Mouse (Mus musculus): Measurements from ENCODE around the gene Fat4.

Gene Fat4

DNA sequence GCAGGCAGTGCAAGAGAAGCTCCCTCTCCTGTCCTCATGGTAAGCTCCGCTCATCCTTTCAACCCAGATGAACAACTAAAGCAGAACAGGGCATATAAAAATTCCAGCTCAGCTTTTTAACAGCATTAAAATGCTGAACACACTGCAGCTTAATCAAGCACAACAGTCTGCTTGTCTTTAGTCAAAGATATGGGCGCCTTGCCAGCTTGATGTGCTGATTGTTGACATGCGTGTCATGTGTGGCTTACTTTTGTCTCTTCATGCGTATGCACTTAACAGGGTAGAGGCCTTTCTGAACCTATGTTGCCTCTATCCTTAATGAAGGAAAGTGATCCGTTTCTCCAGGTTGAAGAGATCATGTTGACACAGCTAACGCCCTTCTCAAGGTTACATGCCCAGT is 75.6 kb downstream of the Fat4 start:
- DNase-seq (ENCODE audit: low spot score in 2 of 2): no peak

DNA sequence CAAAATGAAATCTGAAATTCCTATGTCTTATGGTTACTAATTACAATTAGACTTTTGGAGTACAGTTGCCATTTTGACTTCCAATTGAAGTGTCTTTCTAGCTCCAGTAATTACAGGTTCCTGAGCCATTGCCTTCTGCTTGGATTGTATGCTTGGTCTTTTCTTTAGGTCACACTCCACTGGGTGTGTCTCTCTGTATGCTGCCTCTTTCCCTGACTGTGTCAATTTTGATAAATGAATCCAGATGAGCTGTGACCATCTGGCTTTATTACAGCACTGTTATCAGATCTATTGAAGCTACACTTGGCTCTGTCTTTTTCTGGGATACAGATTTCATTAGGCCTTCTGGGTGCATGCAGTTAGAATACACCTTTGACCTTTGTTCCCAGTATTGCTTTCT is 80.7 kb downstream of the Fat4 start:
- no peak for DNase-seq (ENCODE audit: low spot score in 2 of 2)

DNA sequence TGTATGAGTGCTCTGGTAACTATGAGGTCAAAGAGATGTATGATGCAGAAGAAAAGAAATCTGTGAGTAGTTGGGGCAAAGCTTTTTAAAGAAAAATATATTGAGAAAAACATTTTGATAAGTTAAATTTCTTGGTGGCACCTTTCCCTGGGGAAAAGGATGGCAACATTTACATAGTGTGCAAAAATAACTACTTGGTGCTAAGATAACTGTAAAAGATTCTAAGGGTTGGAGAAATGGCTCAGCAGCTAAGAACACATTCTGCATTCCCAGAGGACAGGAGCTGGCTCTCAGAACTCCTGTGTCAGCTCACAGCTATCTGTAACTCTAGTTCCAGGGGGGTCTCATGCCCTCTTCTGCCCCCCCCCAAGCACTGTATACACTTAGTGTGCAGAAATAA is 99.6 kb downstream of the Fat4 start:
- no peak for DNase-seq (ENCODE audit: low spot score in 2 of 2)

DNA sequence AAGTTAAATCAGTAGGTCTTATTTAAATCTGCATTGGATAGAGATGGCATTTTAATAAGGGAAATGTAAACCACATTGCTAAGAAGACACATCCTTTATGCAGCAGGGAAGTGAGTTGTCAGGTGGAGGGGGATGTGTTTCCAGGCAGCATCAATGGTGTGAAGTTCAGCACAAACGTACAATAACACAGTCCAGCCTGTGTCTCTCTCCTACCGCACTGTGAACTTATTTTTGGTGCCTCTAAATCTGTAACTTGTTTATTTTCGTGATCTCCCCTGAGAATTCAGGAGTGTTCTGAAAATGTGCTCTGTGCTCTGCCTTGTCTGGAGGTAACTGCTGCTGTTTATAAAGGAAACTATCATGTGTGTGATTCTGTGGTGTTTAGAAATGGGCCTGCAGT is 102.4 kb downstream of the Fat4 start:
- DNase-seq (ENCODE audit: low spot score in 2 of 2): no peak

DNA sequence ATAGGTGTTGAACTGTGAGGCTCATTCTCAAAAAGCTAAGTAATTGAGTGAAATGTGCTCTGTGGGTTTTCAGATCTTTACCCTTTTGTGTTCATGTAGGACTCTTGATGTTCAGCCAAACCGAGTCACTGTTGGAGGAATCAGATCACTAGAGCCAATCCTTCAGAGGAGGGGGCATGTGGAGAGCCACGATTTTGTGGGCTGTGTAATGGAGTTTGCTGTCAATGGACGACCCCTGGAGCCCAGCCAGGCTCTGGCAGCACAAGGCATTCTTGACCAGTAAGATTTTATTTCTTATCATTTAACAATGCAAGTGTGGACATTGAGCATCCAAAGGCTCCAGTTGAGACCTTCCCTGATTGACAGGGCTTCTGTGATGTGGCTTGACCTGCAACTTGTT is 113.3 kb downstream of the Fat4 start:
- DNase-seq (ENCODE audit: low spot score in 2 of 2): no peak

DNA sequence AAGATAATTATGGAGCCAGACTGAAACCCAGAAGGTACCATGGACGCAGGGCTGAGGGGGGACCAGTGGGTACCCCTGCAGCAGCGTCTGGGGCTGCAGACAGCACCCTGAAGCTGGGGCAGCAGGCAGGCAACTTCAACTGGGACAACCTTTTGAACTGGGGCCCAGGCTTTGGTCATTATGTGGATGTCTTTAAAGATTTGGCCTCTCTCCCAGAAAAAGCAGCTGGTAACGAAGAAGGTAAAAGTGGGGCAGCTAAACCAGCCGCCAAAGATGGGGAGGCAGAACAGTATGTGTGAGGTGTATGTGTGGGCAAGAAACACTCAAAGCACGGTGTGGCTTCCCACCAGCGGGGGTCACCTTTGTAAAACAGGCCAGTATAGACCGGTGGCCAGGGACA is 123.8 kb downstream of the Fat4 start:
- peak in 1 of 2 experiments; percentile 56 for DNase-seq (ENCODE audit: low spot score in 2 of 2)

DNA sequence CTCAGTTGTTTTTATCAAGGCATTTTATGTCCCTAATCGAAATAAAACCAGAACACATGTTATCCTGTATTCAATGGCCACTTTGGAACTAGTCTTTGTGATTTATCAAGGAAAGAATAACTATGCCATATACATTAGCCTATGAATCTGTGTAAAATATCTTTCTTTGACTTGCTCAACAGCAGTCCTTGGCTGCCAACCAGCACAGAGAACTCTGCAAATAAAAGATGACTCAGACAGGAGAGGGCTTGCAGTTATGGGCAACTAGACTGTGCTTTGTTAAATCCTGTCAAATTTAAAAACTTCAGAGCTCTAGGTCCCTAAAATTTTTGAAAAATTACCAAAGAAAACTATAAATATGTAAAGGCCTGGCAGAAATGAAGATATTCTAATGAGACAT is 130.9 kb downstream of the Fat4 start:
- DNase-seq (ENCODE audit: low spot score in 2 of 2): peak in 1 of 2 experiments; percentile 16

DNA sequence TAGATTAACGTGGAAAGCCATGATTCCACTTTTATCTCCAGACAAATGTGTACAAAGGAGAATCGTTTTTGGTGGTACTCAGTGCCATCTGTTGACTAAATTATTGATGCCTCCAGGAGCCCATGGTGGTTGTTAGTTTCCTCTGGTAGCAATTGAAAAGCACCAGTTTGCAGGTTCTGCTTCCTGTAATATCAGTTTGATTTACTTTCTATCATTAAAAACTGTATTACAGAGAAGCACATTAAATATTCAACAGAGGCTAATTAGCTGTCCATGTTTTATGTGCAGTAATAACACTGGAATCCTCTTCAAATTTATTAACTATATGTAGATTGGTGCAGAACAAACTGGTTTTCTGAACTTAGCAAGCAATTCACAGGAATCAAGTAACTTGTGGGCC is 149.4 kb downstream of the Fat4 start:
- no peak for DNase-seq (ENCODE audit: low spot score in 2 of 2)

DNA sequence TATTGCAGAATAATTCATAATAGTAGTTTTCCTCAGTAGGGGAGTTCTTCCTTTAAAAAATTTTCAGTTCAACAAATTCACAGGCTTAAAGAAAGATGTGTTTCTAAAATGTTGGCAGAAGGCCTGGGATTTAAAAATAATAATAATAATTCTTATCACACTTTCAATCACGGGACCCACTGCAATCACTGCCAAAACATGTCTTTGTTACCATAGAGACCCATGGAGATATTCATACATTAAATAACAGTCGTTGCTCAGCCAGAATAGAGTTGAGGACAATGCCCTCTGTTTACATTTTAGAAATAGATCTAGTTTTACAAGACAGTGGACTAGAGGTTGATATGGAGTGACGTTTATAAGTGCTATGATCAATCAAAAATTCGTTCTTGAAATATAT is 159.7 kb downstream of the Fat4 start:
- no peak for DNase-seq (ENCODE audit: low spot score in 2 of 2)

DNA sequence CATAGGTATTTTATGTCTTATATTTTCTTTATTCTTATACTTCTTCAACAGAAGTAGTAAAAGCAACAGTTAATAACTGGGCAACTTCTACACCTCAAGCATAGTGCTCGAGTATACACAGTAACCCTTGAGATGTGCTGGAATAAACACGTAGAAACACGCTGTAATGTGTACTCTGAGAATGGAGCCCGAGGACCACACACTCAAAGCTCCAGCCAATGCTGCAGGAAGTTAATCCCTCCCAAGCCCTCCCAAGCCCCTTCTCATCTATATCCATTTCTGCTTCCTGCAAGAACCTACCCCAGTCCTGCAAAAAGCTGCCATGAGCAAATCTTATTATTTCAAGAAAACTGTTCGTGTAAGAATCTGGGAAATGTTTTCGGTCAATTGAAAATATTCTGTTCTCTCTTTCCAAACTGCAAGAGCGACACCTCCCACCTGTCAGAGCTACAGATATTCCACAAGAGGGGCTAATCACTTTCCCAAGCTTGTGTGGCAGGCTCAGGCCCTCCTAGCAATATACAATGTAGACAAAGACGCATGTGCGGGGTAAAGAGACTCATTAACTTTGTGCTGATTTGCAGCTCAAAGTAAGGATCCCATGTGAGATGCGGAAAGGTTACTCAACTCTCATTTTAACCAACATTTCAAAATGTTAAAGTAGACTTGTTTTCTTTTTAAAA is 161.0 kb downstream of the Fat4 start:
- no peak for DNase-seq (ENCODE audit: low spot score in 2 of 2)

DNA sequence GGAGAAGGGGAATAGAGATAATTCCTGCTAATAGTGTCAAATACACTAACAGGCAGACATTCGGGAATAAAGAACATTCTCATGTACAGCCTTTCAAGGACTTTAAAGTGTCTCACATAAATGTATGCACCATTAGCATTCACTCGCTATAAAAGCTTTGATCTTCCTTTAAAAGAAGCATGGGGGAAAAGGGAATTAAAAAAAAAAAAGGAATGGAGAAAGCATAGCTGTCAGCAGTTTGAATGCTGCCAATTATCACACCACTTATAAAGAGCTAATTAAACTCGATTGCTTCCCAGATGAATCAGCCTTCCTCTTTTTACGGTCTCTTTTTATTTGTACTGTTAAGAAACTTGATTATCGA is 161.5 kb downstream of the Fat4 start:
- DNase-seq (ENCODE audit: low spot score in 2 of 2): no peak

DNA sequence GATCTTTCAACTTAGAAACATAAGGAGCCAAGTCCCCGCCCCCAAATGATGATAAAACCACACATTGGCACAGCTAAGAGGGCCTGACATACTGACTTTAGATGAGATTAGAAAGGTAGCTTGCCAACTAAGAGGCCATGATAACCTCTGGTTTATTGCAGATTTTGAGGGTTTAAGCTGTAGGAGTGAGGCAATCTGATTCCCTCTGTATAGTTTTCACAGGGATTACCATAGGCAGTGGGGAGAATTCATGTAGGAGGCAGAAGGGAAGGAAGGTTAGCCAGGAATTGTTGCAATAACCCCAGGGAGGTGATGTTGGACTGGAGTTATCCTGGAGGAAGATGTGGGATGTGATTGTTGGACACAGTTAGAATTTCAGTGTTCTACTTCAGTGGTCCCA is 163.4 kb downstream of the Fat4 start:
- no peak for DNase-seq (ENCODE audit: low spot score in 2 of 2)

DNA sequence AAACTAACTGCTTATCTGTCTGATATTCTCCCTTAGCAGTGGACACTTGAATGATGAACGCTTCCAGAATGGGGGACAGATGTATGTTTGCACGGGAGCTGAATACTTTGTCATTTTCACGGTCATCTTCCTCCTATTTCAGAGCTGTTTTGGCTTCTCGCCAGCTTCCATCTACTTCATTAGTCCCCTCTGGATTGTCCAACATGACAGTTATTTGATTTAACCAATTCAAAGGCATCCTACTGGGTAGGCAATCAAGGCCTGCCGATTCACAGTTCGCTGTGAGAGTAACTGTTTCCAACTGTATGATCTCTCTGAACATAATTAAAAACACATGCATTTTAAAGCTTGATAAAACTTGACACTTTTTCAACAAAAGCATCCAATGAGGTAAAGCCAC is 166.3 kb downstream of the Fat4 start:
- no peak for DNase-seq (ENCODE audit: low spot score in 2 of 2)
